Mouse (Mus musculus): ENCODE measurements around the gene Ergic2.

DNA sequence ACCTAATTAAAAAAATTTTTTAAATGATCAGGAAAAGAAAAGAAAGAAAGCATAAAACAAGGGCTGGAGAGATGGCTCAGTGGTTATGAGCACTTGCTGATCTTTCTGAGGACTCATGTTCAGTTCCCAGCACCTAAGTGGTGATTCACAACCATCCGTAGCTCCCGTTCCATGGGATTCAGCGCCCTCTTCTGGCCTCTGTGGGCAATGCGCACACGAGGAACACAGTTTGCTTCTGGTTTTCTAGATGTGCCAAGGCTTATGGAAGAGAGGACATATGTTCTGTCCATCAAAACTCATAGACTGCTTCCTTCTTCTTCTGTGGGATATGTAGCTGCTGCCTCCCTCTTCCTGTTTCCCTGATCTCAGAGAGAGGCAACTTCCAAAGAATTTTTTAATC, 70.3 kb downstream of the Ergic2 start:
- TF ChIP-seq CTCF (IDR thresholded peaks at IDR 0.05; ENCODE audit: insufficient read depth, low read length) (0 out of 2 replicates have a peak, but pooled peaks have one; percentile 6), POLR2A (IDR thresholded peaks at IDR 0.05; ENCODE audit: borderline replicate concordance, extremely low read depth, low read depth, low read length) (no peak)
